ENCODE assay signal across 8 mouse cellular contexts in genomic region chr1:153894979-153895378, GRCm38 (mm10). TPM values are rescaled to one million over a fixed set of nuclear protein-coding genes. Genes with fewer than 3 reads are reported as not detected.
A peak's percentile ranks its signal among the peaks of the same experiment; 100 is the strongest.
DNase-seq lines count a peak whose midpoint lies in the region; ATAC-seq and TF ChIP-seq lines count a peak whose summit lies in the region.
"Had no signal": no experiment of that assay in that cellular context is flagged by ENCODE, and none has a peak within 500 bp of the region (broad histone marks: within the 10 kb centered on the region; RNA-seq: fewer than 3 reads in every experiment).

No protein-coding gene starts in this region.

- peak; percentile 73 for DNase-seq in CD4-positive helper T cell, adult 2 months (ENCODE audit: low read depth, low spot score)
- peak; percentile 46 for DNase-seq in ES-E14 (ENCODE audit: low read depth, low spot score)
- peak; percentile 72 to 81 for DNase-seq in cerebellum, adult 18-20 months
- DNase-seq in kidney, postnatal 0 days (ENCODE audit: low spot score) = peak; percentile 92
- DNase-seq in liver, postnatal 0 days = peak; percentile 79
- peak; percentile 76 for DNase-seq in right cerebral cortex, postnatal 14 days

- TF ChIP-seq EP300 in liver, postnatal 0 days (IDR thresholded peaks at IDR 0.05; ENCODE audit: low read depth) = peak; percentile 79

- no peak overlapping the region for H3K4me2 ChIP-seq in kidney, postnatal 0 days (ENCODE audit: low read length)
- no peak overlapping the region for H3K4me2 ChIP-seq in liver, postnatal 0 days (ENCODE audit: low read depth, low read length)
- H3K4me2 ChIP-seq: liver, embryonic 15.5 days had no signal

- no peaks in the 10 kb centered on the region for H3K36me3 ChIP-seq in ES-E14 (ENCODE audit: control insufficient read depth, insufficient read depth, low read length, poor library complexity, severe bottlenecking)
- no peaks in the 10 kb centered on the region for H3K36me3 ChIP-seq in kidney, postnatal 0 days (ENCODE audit: insufficient read depth, low read length)
- no peaks in the 10 kb centered on the region for H3K36me3 ChIP-seq in liver, postnatal 0 days (replicated peaks; ENCODE audit: insufficient read depth, low read length)
- H3K36me3 ChIP-seq: liver, embryonic 15.5 days had no signal

- 34% methylated on average over 5 of the region's 5 CpGs for WGBS in kidney, postnatal 0 days
- 25% methylated on average over 5 of the region's 5 CpGs for WGBS in liver, postnatal 0 days (ENCODE audit: insufficient replicate concordance)

- H3K9me3 ChIP-seq in ES-E14 (ENCODE audit: control insufficient read depth, insufficient read depth, low read depth, low read length) = no peaks in the 10 kb centered on the region
- no peaks in the 10 kb centered on the region for H3K9me3 ChIP-seq in kidney, postnatal 0 days (replicated peaks; ENCODE audit: low read length)
- no peaks in the 10 kb centered on the region for H3K9me3 ChIP-seq in liver, postnatal 0 days (ENCODE audit: low read length)
- H3K9me3 ChIP-seq: liver, embryonic 15.5 days had no signal

- no peak overlapping the region for H3K4me3 ChIP-seq in ES-E14 (ENCODE audit: insufficient read depth in 1 of 2, low read depth in 1 of 2, low read length in 2 of 2, poor library complexity in 1 of 2, severe bottlenecking in 1 of 2)
- H3K4me3 ChIP-seq in kidney, postnatal 0 days (replicated peaks; ENCODE audit: low read depth, low read length) = no peak overlapping the region
- no peak overlapping the region for H3K4me3 ChIP-seq in liver, postnatal 0 days (ENCODE audit: low read depth, low read length)
- H3K4me3 ChIP-seq: liver, embryonic 15.5 days had no signal

- H3K27me3 ChIP-seq in kidney, postnatal 0 days (ENCODE audit: insufficient read depth, low read length) = no peaks in the 10 kb centered on the region
- no peaks in the 10 kb centered on the region for H3K27me3 ChIP-seq in liver, postnatal 0 days (ENCODE audit: insufficient read depth, low read length)
- H3K27me3 ChIP-seq: liver, embryonic 15.5 days had no signal

- TF ChIP-seq CTCF in kidney, postnatal 0 days (IDR thresholded peaks at IDR 0.05; ENCODE audit: low read depth) = peak; percentile 97
- peak; percentile 93 for TF ChIP-seq CTCF in liver, postnatal 0 days (IDR thresholded peaks at IDR 0.05; ENCODE audit: low read depth)

- H3K27ac ChIP-seq in ES-E14 (ENCODE audit: insufficient read depth, low read depth, low read length, poor library complexity, severe bottlenecking) = no peak overlapping the region
- no peak overlapping the region for H3K27ac ChIP-seq in kidney, postnatal 0 days
- peak overlapping the region; percentile 78 for H3K27ac ChIP-seq in liver, postnatal 0 days (ENCODE audit: low read depth)

- H3K9ac ChIP-seq in ES-E14 (ENCODE audit: insufficient read depth, low read depth, low read length, poor library complexity, severe bottlenecking) = no peak overlapping the region
- no peak overlapping the region for H3K9ac ChIP-seq in kidney, postnatal 0 days (ENCODE audit: low read depth, low read length)
- H3K9ac ChIP-seq in liver, postnatal 0 days (replicated peaks) = no peak overlapping the region
- H3K9ac ChIP-seq: liver, embryonic 15.5 days had no signal

- 0 out of 4 replicates have a peak, but pooled peaks cover 0 to 3% of the 10 kb centered on the region in 2 experiments for H3K4me1 ChIP-seq in ES-E14 (ENCODE audit: control insufficient read depth in 2 of 2, insufficient read depth in 2 of 2, low read length in 2 of 2, poor library complexity in 1 of 2)
- H3K4me1 ChIP-seq in kidney, postnatal 0 days (replicated peaks; ENCODE audit: insufficient read depth, low read length) = no peaks in the 10 kb centered on the region
- H3K4me1 ChIP-seq in liver, postnatal 0 days (ENCODE audit: insufficient read depth) = peaks cover 10% of the 10 kb centered on the region

- in situ Hi-C loops in ES-E14 (cut with MboI; ENCODE audit: low sequenced_read_pairs in 2 of 2, unreplicated experiment in 2 of 2) = loop anchor here (5.0 to 25.0 kb wide), 3 partner anchors 220 to 292 kb away; no protein-coding TSS in a partner anchor

- ATAC-seq in frontal cortex, adult (ENCODE audit: low TSS enrichment) = peak; percentile 56
- no peak for ATAC-seq in kidney, postnatal 0 days (replicated peaks; ENCODE audit: low FRiP score, low read depth)
- ATAC-seq in liver, postnatal 0 days = peak; percentile 70

TF ChIP-seq in ES-E14, 5 proteins besides CTCF, POLR2A, EP300 and RAD21:
- TF ChIP-seq ZNF384 (IDR thresholded peaks at IDR 0.05; ENCODE audit: low read depth, low read length) = no peak
- no peak for TF ChIP-seq CHD2 (IDR thresholded peaks at IDR 0.05; ENCODE audit: low read depth, low read length)
- TF ChIP-seq ZC3H11A (IDR thresholded peaks at IDR 0.05; ENCODE audit: borderline replicate concordance, low read depth, low read length) = peak; percentile 98
TF ChIP-seq in ES-E14: peak in this region for 1.

RNA-seq across cellular contexts. Expression of gene Teddm1a, which starts 3.4 kb away (rescaled TPM):
- total RNA-seq in ES-E14 (2012; rRNA removed) = not detected in 2 replicates
- polyA plus RNA-seq in kidney, postnatal 0 days (2015; fragmentation: Nextera tagmentation; extraction: Ambion mirVana) = not detected in 2 replicates
- polyA plus RNA-seq in liver, postnatal 0 days (2015; fragmentation: Nextera tagmentation; extraction: Ambion mirVana) = not detected in 2 replicates
- polyA plus RNA-seq: liver, embryonic 15.5 days had no signal

RNA-seq across cellular contexts. Expression of gene Glul, which starts 4.8 kb away (rescaled TPM):
- total RNA-seq in ES-E14 (2012; rRNA removed) = 107 TPM in 2 replicates
- 226 and 230 TPM in 2 replicates for polyA plus RNA-seq in kidney, postnatal 0 days (2015; fragmentation: Nextera tagmentation; extraction: Ambion mirVana)
- 305 and 310 TPM in 2 replicates for polyA plus RNA-seq in liver, postnatal 0 days (2015; fragmentation: Nextera tagmentation; extraction: Ambion mirVana)

RNA-seq across cellular contexts. Expression of gene Teddm2, which starts 5.0 kb away (rescaled TPM):
- 0.62 and 0.63 TPM in 2 replicates for total RNA-seq in ES-E14 (2012; rRNA removed)
- 0.52 and 0.63 TPM in 2 replicates for polyA plus RNA-seq in kidney, postnatal 0 days (2015; fragmentation: Nextera tagmentation; extraction: Ambion mirVana)
- 0.53 and 0.88 TPM in 2 replicates for polyA plus RNA-seq in liver, postnatal 0 days (2015; fragmentation: Nextera tagmentation; extraction: Ambion mirVana)

RNA-seq across cellular contexts. Expression of gene Teddm1b, which starts 20.8 kb away (rescaled TPM):
- 0.16 and 0.27 TPM in 2 replicates for total RNA-seq in ES-E14 (2012; rRNA removed)
- polyA plus RNA-seq in kidney, postnatal 0 days (2015; fragmentation: Nextera tagmentation; extraction: Ambion mirVana) = 0.11 and 0.23 TPM in 2 replicates
- 0.05 TPM in 2 replicates for polyA plus RNA-seq in liver, postnatal 0 days (2015; fragmentation: Nextera tagmentation; extraction: Ambion mirVana)

RNA-seq across cellular contexts. Expression of gene Rgsl1, which starts 51.0 kb away (rescaled TPM):
- not detected in 2 replicates for total RNA-seq in ES-E14 (2012; rRNA removed)
- not detected in 2 replicates for polyA plus RNA-seq in kidney, postnatal 0 days (2015; fragmentation: Nextera tagmentation; extraction: Ambion mirVana)
- not detected in 2 replicates for polyA plus RNA-seq in liver, postnatal 0 days (2015; fragmentation: Nextera tagmentation; extraction: Ambion mirVana)
- polyA plus RNA-seq: liver, embryonic 15.5 days had no signal
